Mouse (Mus musculus) neutrophil, adult 5-6 weeks (primary cell): ENCODE measurements around the gene Phox2a. TPM values are rescaled to one million over a fixed set of nuclear protein-coding genes. Genes with fewer than 3 reads are reported as not detected.

ENCODE experiments used
- ATAC-seq: fragments of 151-379, 151-347 bp; 2 replicates; pipeline ENCODE4 v1.8.0; 2017; ENCODE audit warnings: mild to moderate bottlenecking, moderate TSS enrichment; ENCODE audit not compliant: insufficient number of reproducible peaks, poor library complexity, low FRiP score, severe bottlenecking; ENCODE audit errors: extremely low read depth
- total RNA-seq: library from RNA; stranded (forward); fragments of 200-1000 nt; gene quantifications from 2 replicates; pipeline ENCODE4 v1.2.3, GENCODE M21; 2017

Phox2a gene
- total RNA-seq = not detected in 2 replicates

- ATAC-seq = no peak
Measured at GRCm38 (mm10) chr7:101817861-101818401, at the start of gene Phox2a. TSS of gene Phox2a (plus strand) at chr7:101818313.

- ATAC-seq = no peak
Measured at GRCm38 (mm10) chr7:101770051-101770450, 48.1 kb upstream of the Phox2a start.

GRCm38 (mm10) chr7:101771604-101772003, 46.5 kb upstream of the Phox2a start:
- ATAC-seq = no peak

- ATAC-seq = no peak
Measured at GRCm38 (mm10) chr7:101772687-101773086, 45.4 kb upstream of the Phox2a start.

GRCm38 (mm10) chr7:101777053-101777452, 41.1 kb upstream of the Phox2a start:
- no peak for ATAC-seq

- no peak for ATAC-seq
Measured at GRCm38 (mm10) chr7:101820295-101821030, 2.4 kb downstream of the Phox2a start.

GRCm38 (mm10) chr7:101821571-101822501, 3.7 kb downstream of the Phox2a start:
- ATAC-seq = no peak

- no peak for ATAC-seq
Measured at GRCm38 (mm10) chr7:101822836-101823757, 5.0 kb downstream of the Phox2a start.

GRCm38 (mm10) chr7:101823758-101824630, 5.9 kb downstream of the Phox2a start:
- no peak for ATAC-seq

- ATAC-seq = no peak
Measured at GRCm38 (mm10) chr7:101830373-101830772, 12.3 kb downstream of the Phox2a start.

GRCm38 (mm10) chr7:101831437-101831836, 13.3 kb downstream of the Phox2a start:
- no peak for ATAC-seq

GRCm38 (mm10) chr7:101832372-101832771, 14.3 kb downstream of the Phox2a start:
- no peak for ATAC-seq

- no peak for ATAC-seq
Measured at GRCm38 (mm10) chr7:101833352-101833751, 15.2 kb downstream of the Phox2a start.

GRCm38 (mm10) chr7:101833916-101834584, 15.9 kb downstream of the Phox2a start:
- no peak for ATAC-seq

- no peak for ATAC-seq
Measured at GRCm38 (mm10) chr7:101834903-101835302, 16.8 kb downstream of the Phox2a start.

GRCm38 (mm10) chr7:101835457-101836109, 17.5 kb downstream of the Phox2a start:
- ATAC-seq = no peak
